Mouse (Mus musculus) liver, postnatal 0 days (tissue): ENCODE measurements around the gene Bnipl. TPM values are rescaled to one million over a fixed set of nuclear protein-coding genes. Genes with fewer than 3 reads are reported as not detected.
A peak's percentile ranks its signal among the peaks of the same experiment; 100 is the strongest.

Experiments used
- ATAC-seq: fragments of 200-750 bp; cut with Nextera tagmentation; 2 replicates; pipeline ENCODE4 v1.8.0; 2017; ENCODE audit warnings: mild to moderate bottlenecking, moderate library complexity
- DNase-seq: peaks from one replicate; pipeline ENCODE4 v3.0.0-alpha.2; 2016
- H3K27ac ChIP-seq: fragments of 300-500 bp; sonication (generic); 2 replicates; pipeline ENCODE4 v1.5.1; 2014; ENCODE audit warnings: antibody characterized with exemption, moderate library complexity, mild to moderate bottlenecking, low read depth
- H3K27me3 ChIP-seq: fragments of 300-500 bp; sonication (generic); 2 replicates; pipeline ENCODE4 v1.6.1; 2014; ENCODE audit warnings: low read length, control low read depth, mixed read lengths; ENCODE audit not compliant: insufficient read depth
- H3K36me3 ChIP-seq: fragments of 300-500 bp; sonication (generic); replicated peaks from 2 replicates; pipeline ENCODE4 v1.6.1; 2014; ENCODE audit warnings: mild to moderate bottlenecking, control low read depth, low read length, moderate library complexity, mixed read lengths; ENCODE audit not compliant: insufficient read depth
- H3K4me1 ChIP-seq: fragments of 300-500 bp; sonication (generic); 2 replicates; pipeline ENCODE4 v1.6.1; 2014; ENCODE audit warnings: antibody characterized with exemption, mild to moderate bottlenecking, control low read depth; ENCODE audit not compliant: insufficient read depth
- H3K4me2 ChIP-seq: fragments of 300-500 bp; sonication (generic); 2 replicates; pipeline ENCODE4 v1.6.1; 2014; ENCODE audit warnings: low read depth, mild to moderate bottlenecking, low read length, moderate library complexity, mixed read lengths
- H3K4me3 ChIP-seq: fragments of 300-500 bp; sonication (generic); 2 replicates; pipeline ENCODE4 v1.5.1; 2014; ENCODE audit warnings: low read depth, low read length
- H3K9ac ChIP-seq: fragments of 300-500 bp; sonication (generic); replicated peaks from 2 replicates; pipeline ENCODE4 v1.6.1; 2014; ENCODE audit warnings: mild to moderate bottlenecking, moderate library complexity
- H3K9me3 ChIP-seq: fragments of 300-500 bp; sonication (generic); 2 replicates; pipeline ENCODE4 v1.6.1; 2016; ENCODE audit warnings: mild to moderate bottlenecking, control low read depth, low read length, mixed read lengths
- CTCF ChIP-seq: sonication (generic); IDR thresholded peaks from 2 replicates; pipeline ENCODE4 v1.5.1; 2016; ENCODE audit warnings: antibody characterized with exemption, low read depth
- EP300 ChIP-seq: IDR thresholded peaks from 2 replicates; pipeline ENCODE4 v1.6.1; 2016; ENCODE audit warnings: antibody characterized with exemption, low read depth, mild to moderate bottlenecking
- WGBS: fragments of 180-500 bp; shearing (Covaris S2); extraction: QIAGEN DNeasy Blood & Tissue Kit; methylation state at CpG from one replicate; pipeline ENCODE4 v1.1.7; 2014; ENCODE audit not compliant: insufficient replicate concordance; 5-methylcytosine and 5-hydroxymethylcytosine counted together
- polyA plus RNA-seq: library from polyadenylated mRNA; unstranded; fragments of >200 nt; fragmentation: Nextera tagmentation; extraction: Ambion mirVana; gene quantifications from 2 replicates; pipeline ENCODE4 v1.2.1, GENCODE M21; 2015

Bnipl gene
- not detected in 2 replicates for polyA plus RNA-seq

DNA sequence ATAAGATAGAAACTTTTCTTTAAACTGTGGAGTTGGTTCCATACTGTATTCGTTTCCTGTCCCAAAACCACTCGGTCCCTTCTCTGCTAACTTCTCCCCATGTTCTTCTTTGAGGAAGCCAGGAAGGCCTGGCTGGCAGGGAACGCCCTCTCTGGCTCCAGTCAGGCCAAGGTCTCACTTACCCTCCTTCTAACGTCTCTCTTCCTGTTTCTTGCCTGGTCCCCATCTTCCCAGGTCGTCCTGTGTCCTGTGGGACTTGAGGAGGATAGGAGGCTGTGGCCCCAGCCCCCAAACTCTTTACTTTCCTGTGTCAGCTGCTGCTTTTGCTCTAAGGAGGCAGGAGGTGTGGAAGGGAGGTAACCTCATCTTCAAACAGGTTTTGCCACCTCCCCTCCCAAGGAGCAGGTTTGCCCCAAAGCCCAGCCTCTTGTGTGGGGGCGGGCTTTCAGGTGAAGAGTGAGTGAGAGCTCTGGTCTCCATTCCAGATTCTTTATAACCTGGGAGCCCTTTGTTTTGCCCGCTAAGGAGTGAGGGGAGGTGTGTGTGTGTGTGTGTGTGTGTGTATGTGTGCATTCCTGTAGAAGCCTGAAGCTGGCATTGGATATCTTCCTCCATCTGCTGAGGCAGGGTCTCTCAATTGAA, at the start of gene Bnipl:
Gene Bnipl (minus strand): TSS at position 411 of the 642 bp plus-strand sequence.
- Histone ChIP-seq H3K9ac (no peak within 1 kb of the TSS), H3K36me3 (peaks cover 9% of the 10 kb centered on the region), H3K4me3 (no peak within 1 kb of the TSS), H3K27ac (no peak within 1 kb of the TSS), H3K27me3 (no peaks in the 10 kb centered on the region), H3K4me1 (peaks cover 5% of the 10 kb centered on the region), H3K4me2 (no peak within 1 kb of the TSS), H3K9me3 (no peaks in the 10 kb centered on the region)
- WGBS, result 49% methylated on average over 7 of the region's 7 CpGs
- DNase-seq (no peak), ATAC-seq (no peak)
- TF ChIP-seq CTCF, result no peak
- TF ChIP-seq EP300, result no peak

DNA sequence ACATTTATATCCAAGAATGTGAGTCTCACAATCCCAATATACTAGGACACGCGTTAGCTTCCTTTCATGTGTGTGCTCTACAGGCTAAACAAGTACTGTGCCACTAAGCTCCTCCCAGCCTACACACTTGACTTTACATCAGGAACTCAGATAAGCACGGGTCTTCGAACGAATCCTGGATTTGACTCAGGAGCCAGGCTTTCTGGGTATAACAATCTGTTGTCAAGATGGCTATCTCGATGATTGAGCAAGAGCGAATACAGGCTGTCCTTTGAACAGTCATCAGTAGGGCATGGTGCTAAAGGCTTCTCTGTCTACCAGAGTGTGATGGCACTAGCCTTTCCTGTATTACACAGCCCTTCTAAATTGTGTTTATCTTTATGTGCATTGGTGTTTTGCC, 47.0 kb upstream of the Bnipl start:
- Histone ChIP-seq H3K4me2 (no peak overlapping the region), H3K4me3 (no peak overlapping the region), H3K36me3 (peaks cover 21% of the 10 kb centered on the region), H3K9me3 (no peaks in the 10 kb centered on the region), H3K9ac (no peak overlapping the region), H3K4me1 (peaks cover 29% of the 10 kb centered on the region), H3K27ac (peak overlapping the region; percentile 67), H3K27me3 (no peaks in the 10 kb centered on the region)
- 45% methylated on average over 7 of the region's 7 CpGs for WGBS
- TF ChIP-seq CTCF (no peak), EP300 (peak; percentile 55; the same call in 1 of the 2 replicates)
- DNase-seq (no peak), ATAC-seq (peak; percentile 70)

DNA sequence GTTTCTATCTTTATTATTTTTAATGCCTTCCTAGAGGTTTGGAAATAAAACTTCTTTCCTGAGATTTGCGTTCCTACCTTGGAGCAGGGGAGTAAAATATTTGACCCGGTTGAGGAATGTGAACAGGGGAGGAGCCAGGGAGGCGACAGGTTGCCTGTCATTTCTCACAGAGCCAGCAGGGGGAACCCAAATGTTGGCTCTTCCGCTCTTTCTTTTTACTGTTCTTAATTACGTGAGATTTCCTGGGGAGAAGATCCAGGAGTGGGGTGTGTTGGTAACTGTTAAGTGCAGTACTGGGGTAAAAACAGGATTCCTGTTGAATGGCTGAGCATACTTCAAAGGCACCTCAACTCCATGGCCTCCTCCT, 45.1 kb upstream of the Bnipl start:
- Histone ChIP-seq H3K4me2 (no peak overlapping the region), H3K36me3 (peaks cover 36% of the 10 kb centered on the region), H3K4me1 (peaks cover 39% of the 10 kb centered on the region), H3K27me3 (no peaks in the 10 kb centered on the region), H3K9ac (no peak overlapping the region), H3K4me3 (no peak overlapping the region), H3K9me3 (no peaks in the 10 kb centered on the region), H3K27ac (peak overlapping the region; percentile 78)
- peak; percentile 79 for TF ChIP-seq CTCF
- no peak for TF ChIP-seq EP300
- 13% methylated on average over 5 of the region's 5 CpGs for WGBS
- DNase-seq (peak; percentile 62), ATAC-seq (peak; percentile 28; the same call in 1 of the 2 replicates)

DNA sequence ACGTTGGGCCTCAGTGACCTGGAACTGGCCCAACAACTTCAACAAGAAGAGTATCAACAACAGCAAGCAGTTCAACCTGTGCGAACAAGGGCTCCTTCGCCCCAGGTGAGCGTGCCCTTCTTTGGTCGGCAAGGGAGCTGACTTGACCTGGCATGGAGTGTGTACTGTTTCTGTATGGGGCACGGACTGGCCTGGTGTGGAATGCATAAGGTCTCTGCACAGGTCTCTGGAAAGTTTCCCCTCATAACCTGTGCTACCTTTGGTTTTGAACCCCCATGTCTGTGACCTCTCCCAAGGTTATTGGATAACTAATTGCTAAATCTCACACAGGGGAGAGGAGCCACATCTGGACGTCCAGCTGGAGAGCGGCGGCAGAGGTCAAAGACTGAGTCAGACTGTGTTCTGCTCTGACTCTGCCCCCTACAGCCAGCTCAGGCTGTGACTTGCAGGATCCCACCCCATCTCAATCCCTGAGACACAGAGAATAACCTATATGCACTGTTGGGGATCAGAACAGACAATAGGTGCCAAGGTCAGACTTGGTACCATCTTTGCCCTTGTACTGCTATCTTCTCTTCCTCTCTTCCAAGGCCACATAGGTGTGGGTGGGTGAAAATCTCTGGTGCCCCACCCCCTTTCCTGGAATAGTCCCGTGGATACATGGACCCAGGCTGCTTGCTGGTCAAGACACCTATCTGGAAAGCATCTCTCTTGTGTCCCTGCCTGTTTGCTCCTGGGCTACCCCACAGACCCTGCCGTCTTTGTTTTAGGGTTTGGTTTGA, 44.5 kb upstream of the Bnipl start:
- H3K27me3 ChIP-seq, result no peaks in the 10 kb centered on the region
- peaks cover 39% of the 10 kb centered on the region for H3K36me3 ChIP-seq
- no peaks in the 10 kb centered on the region for H3K9me3 ChIP-seq
- ATAC-seq (peak; percentile 55), DNase-seq (peak; percentile 44)
- H3K4me3 ChIP-seq, result no peak overlapping the region
- peaks cover 39% of the 10 kb centered on the region for H3K4me1 ChIP-seq
- peak overlapping the region; percentile 78 for H3K27ac ChIP-seq
- no peak overlapping the region for H3K4me2 ChIP-seq
- 63% methylated on average over 11 of the region's 11 CpGs for WGBS
- peak; percentile 24 for TF ChIP-seq CTCF
- TF ChIP-seq EP300, result no peak
- H3K9ac ChIP-seq, result no peak overlapping the region

DNA sequence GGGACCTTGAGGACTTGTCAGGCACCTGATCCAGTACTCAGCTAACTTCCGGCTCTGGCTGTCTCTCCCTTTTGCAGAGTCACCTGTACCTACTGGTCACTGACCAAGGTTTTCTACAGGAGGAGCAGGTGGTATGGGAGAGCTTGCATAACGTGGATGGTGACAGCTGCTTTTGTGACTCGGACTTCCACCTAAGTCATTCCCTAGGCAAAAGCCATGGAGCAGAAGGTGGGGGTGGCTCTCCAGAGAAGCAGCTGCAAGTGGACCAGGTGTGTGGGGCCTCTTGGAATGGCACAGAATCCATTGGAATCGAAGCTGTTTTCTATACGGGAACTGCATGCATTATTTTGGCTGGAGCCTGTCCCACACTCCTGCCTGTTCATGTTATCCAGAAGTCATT, 43.7 kb upstream of the Bnipl start:
- Histone ChIP-seq H3K4me1 (peaks cover 39% of the 10 kb centered on the region), H3K36me3 (peaks cover 39% of the 10 kb centered on the region), H3K27ac (peak overlapping the region; percentile 78), H3K27me3 (no peaks in the 10 kb centered on the region), H3K4me3 (no peak overlapping the region), H3K4me2 (no peak overlapping the region), H3K9me3 (no peaks in the 10 kb centered on the region), H3K9ac (peak overlapping the region; percentile 34; the same call in 1 of the 2 replicates)
- TF ChIP-seq EP300, result no peak
- no peak for TF ChIP-seq CTCF
- DNase-seq (no peak), ATAC-seq (no peak)
- WGBS, result 66% methylated on average over 5 of the region's 5 CpGs

DNA sequence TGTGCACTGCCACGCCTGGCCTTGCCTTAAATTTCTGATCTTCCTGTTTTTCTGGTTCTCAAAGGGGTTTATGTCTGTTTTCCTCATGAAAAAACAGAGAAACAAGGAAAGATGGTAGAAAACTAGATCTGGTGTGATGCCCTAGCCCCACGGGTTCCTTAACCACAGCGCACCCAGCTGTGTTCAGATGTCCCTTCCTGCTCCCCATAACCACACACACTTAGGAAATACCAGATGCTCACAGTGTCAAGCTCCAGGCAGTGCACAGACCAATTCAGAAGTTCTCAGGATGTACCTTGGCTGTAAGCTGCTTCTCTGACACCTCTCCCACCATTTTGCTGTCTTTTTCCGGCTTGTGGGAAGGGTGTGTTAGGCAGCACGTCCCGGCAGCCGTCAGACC, 43.3 kb upstream of the Bnipl start:
- DNase-seq (no peak), ATAC-seq (no peak)

More for the DNA sequence above, 43.3 kb upstream of the Bnipl start:
- WGBS, result 65% methylated on average over 7 of the region's 7 CpGs
- H3K4me1 ChIP-seq, result peaks cover 39% of the 10 kb centered on the region
- peaks cover 39% of the 10 kb centered on the region for H3K36me3 ChIP-seq
- H3K27ac ChIP-seq, result peak overlapping the region; percentile 78
- TF ChIP-seq CTCF, result no peak
- no peak for TF ChIP-seq EP300
- no peak overlapping the region for H3K4me3 ChIP-seq
- H3K27me3 ChIP-seq, result no peaks in the 10 kb centered on the region
- H3K9ac ChIP-seq, result peak overlapping the region; percentile 34; the same call in 1 of the 2 replicates
- H3K9me3 ChIP-seq, result no peaks in the 10 kb centered on the region
- H3K4me2 ChIP-seq, result no peak overlapping the region
